Mouse (Mus musculus): ENCODE results near the gene Enc1. TPM values are rescaled to one million over a fixed set of nuclear protein-coding genes. Genes with fewer than 3 reads are reported as not detected.

Gene Enc1
- 12.0 and 15.1 TPM in 2 replicates for polyA plus RNA-seq (2015; fragmentation: Nextera tagmentation; extraction: Ambion mirVana)

DNA sequence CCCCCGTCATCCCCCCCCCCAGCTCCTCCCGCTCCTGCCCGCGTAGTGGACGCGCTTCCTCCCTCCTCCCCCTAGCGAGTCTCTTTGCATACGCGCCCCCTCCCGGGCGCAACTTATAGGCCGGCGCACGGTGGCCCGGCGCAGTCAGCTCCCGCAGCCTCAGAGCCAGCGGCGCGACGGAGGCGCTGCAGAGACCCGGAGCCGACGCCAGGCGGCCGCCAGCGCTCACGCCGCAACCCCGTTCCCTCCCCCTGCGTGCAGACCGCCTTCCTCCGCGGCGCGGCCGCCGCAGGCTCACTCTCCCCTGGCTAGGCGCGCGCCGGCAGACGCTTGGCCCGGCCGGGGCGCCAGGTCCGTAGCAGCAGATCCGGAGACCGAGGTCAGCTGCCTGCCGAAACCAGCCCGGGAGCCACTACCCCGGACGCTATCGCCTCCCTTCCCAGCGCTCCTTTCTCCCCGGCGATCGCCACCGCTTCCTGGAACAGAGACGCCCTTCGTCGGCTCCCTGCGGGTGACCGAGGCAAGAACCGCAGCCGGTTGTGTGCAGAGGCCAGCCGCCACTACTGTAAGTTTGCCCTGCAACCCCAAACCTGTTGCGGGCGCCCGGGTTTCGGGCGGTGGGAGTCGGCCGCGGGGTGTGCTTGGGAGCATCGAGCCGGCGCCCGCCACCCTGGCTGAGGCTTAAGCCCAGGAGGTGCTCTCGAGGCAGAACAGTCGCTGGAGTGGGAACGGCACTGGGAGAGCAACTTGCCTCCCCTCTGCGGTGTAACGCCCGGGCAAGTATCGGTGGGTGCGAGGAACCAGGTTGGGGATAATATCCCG is at the start of gene Enc1:
Gene Enc1 (plus strand): TSS at position 141 of the 822 bp plus-strand sequence.
- peak within 1 kb of the TSS; percentile 86 for H3K9ac ChIP-seq
- H3K4me2 ChIP-seq, result peak within 1 kb of the TSS; percentile 79
- peak within 1 kb of the TSS; percentile 93 for H3K27ac ChIP-seq
- peak; percentile 90 for ATAC-seq (replicated peaks; ENCODE audit: low FRiP score)
- peaks cover 13% of the 10 kb centered on the region for H3K36me3 ChIP-seq
- H3K4me3 ChIP-seq (replicated peaks), result peak within 1 kb of the TSS; percentile 75
- WGBS, result under 1% methylated on average over 80 of the region's 89 CpGs
- H3K9me3 ChIP-seq (replicated peaks), result no peaks in the 10 kb centered on the region
- H3K4me1 ChIP-seq, result peaks cover 72% of the 10 kb centered on the region
- H3K27me3 ChIP-seq, result no peaks in the 10 kb centered on the region

DNA sequence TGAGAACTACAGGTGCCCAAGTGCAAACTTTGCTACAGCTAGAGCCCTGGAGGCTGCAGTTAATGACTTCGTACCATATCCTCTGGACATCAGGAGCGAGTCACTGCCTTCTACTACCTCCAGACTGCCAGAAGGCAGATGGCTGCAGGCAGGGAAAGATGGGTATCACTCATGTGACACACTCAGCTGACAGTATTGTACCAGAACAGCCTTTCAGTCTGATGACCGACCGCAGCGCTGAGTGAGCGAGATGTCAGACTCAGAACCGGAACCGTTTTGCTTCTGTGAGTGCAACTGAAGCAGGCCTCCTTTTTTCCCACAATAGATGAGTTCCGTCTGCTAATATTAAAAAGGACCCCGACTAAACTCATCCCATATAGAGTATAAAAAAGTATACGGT is 48.3 kb upstream of the Enc1 start:
- no peaks in the 10 kb centered on the region for H3K36me3 ChIP-seq
- peaks cover 10% of the 10 kb centered on the region; the same call in 1 of the 2 replicates for H3K4me1 ChIP-seq
- no peak overlapping the region for H3K4me3 ChIP-seq (replicated peaks)
- WGBS, result 85% methylated on average over 11 of the region's 11 CpGs
- no peak overlapping the region for H3K27ac ChIP-seq
- no peaks in the 10 kb centered on the region for H3K27me3 ChIP-seq
- H3K9ac ChIP-seq, result no peak overlapping the region
- no peaks in the 10 kb centered on the region for H3K9me3 ChIP-seq (replicated peaks)
- ATAC-seq (replicated peaks; ENCODE audit: low FRiP score), result no peak
- H3K4me2 ChIP-seq, result no peak overlapping the region

DNA sequence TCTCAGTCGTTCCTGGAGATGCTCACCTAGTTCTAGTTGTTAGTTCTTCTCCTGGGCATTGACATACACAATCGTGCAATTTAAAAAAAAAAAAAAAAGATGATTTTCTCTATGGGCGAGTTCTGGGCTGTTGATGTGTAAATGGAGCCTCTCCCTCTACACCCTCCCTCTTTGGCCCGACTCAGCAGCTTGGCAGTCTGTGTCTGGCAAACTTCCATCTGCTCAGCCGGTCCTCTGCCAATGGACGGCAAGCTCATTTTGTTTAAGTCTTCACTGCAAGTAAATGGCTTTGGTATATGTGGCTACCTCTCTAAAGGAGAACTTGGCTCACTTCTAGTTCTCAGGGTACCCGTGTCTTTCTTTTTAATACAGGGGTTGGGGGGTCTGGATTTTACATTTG is 47.5 kb upstream of the Enc1 start:
- Histone ChIP-seq H3K36me3 (no peaks in the 10 kb centered on the region), H3K4me1 (peaks cover 13% of the 10 kb centered on the region; the same call in 1 of the 2 replicates), H3K9me3 (replicated peaks) (no peaks in the 10 kb centered on the region), H3K9ac (no peak overlapping the region), H3K27ac (no peak overlapping the region), H3K4me2 (no peak overlapping the region), H3K4me3 (replicated peaks) (no peak overlapping the region), H3K27me3 (no peaks in the 10 kb centered on the region)
- WGBS, result 68% methylated on average over 7 of the region's 7 CpGs
- no peak for ATAC-seq (replicated peaks; ENCODE audit: low FRiP score)

DNA sequence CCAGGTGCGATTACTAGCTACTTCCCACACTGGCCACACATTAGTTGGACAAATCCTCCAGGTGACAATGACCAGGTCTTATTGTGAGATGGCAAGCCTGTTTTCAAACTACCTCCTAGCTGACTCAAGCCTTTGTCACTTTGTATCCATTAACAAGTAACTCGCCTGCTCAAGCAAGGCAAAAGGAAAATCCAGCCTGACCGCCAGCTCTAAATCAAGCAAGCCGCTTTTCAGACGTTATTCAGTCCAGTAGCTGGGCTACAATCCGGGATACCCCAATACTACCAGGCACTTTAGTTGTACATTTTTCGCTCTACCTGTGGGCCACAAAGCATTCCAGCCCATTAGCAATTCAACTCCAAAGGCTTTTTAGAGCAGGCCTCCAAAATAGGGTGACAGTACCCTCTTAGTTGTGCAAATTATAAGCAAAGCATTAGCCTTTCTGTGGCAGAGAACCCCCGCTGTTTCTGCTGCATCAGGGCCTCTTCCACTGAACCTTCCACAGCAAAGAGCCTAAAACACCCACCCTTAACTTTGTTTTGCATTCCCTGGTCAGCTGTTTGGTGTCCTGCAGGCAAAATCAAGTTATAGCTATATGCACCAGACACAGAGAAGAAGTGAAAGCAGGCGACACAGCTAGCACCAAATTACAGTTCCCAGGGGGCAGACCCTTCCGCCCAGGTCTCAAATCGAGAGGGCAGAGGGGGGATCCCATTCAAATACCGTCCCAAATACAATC is 44.5 kb upstream of the Enc1 start:
- no peak for ATAC-seq (replicated peaks; ENCODE audit: low FRiP score)
- H3K4me3 ChIP-seq (replicated peaks), result no peak overlapping the region
- H3K27ac ChIP-seq, result no peak overlapping the region
- H3K36me3 ChIP-seq, result no peaks in the 10 kb centered on the region
- no peaks in the 10 kb centered on the region for H3K27me3 ChIP-seq
- H3K9me3 ChIP-seq (replicated peaks), result no peaks in the 10 kb centered on the region
- peaks cover 13% of the 10 kb centered on the region; the same call in 1 of the 2 replicates for H3K4me1 ChIP-seq
- H3K9ac ChIP-seq, result no peak overlapping the region
- WGBS, result 69% methylated on average over 12 of the region's 12 CpGs
- H3K4me2 ChIP-seq, result no peak overlapping the region

DNA sequence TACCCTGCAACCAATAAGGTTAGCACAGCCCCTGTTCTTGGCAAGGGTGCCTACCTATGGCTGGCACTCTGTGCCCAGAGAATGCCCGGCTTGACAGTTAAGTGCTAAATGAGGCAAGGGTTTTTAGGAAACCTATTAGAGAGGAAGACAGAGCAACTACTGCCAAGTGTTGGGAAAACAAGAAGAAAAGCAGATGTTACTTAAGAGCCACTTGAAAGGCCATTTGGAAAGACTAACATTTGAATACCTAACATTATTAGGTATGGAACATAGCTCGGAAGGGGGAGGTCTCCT is 44.0 kb upstream of the Enc1 start:
- no peak overlapping the region for H3K4me3 ChIP-seq (replicated peaks)
- no peaks in the 10 kb centered on the region for H3K36me3 ChIP-seq
- no peak overlapping the region for H3K9ac ChIP-seq
- 86% methylated on average over 2 of the region's 2 CpGs for WGBS
- 0 out of 2 replicates have a peak overlapping the region, but pooled peaks have one; percentile 94 for H3K4me2 ChIP-seq
- H3K27ac ChIP-seq, result no peak overlapping the region
- no peak for ATAC-seq (replicated peaks; ENCODE audit: low FRiP score)
- H3K27me3 ChIP-seq, result no peaks in the 10 kb centered on the region
- H3K4me1 ChIP-seq, result peaks cover 13% of the 10 kb centered on the region; the same call in 1 of the 2 replicates
- H3K9me3 ChIP-seq (replicated peaks), result no peaks in the 10 kb centered on the region

DNA sequence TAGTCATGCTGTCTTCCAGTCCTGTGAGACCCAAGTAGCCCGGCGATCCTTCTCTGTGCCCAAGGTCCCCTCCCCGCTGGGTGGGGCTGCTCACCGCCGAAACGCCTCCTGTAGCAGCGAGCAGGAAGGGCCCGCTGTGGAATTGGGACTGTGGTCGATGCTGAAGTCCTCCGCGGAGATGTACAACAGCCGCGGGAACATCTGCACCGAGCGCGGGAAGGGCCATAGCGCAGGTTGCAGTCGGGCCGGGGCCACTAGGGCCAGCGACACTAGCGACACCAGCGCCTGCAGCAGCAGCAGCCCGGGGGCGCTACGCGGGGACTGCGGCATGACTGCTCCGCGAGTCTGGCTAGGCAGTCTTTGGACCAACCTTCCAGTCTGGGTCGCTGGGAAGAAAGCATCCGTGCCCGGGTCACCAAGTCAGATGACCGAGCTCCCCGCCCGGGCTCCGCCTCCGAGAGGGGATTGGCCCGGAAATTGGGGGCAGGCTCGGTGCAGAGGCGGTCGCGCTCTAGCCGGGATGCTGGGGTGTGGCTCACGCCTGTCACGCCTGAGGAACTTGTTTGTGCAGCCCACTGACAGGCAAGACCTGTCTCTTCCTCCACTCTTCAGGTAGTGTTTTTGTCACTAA is 42.9 kb upstream of the Enc1 start, which contains the start of gene Hexb:
Gene Hexb (minus strand): TSS at position 426 of the 631 bp plus-strand sequence.
- under 1% methylated on average over 45 of the region's 45 CpGs for WGBS
- H3K4me3 ChIP-seq (replicated peaks), result peak within 1 kb of the TSS; percentile 64
- H3K9ac ChIP-seq, result peak within 1 kb of the TSS; percentile 64
- peaks cover 13% of the 10 kb centered on the region; the same call in 1 of the 2 replicates for H3K4me1 ChIP-seq
- no peaks in the 10 kb centered on the region for H3K36me3 ChIP-seq
- peak; percentile 97 for ATAC-seq (replicated peaks; ENCODE audit: low FRiP score)
- peak within 1 kb of the TSS; percentile 94 for H3K4me2 ChIP-seq
- H3K27ac ChIP-seq, result peak within 1 kb of the TSS; percentile 88
- no peaks in the 10 kb centered on the region for H3K27me3 ChIP-seq
- no peaks in the 10 kb centered on the region for H3K9me3 ChIP-seq (replicated peaks)

DNA sequence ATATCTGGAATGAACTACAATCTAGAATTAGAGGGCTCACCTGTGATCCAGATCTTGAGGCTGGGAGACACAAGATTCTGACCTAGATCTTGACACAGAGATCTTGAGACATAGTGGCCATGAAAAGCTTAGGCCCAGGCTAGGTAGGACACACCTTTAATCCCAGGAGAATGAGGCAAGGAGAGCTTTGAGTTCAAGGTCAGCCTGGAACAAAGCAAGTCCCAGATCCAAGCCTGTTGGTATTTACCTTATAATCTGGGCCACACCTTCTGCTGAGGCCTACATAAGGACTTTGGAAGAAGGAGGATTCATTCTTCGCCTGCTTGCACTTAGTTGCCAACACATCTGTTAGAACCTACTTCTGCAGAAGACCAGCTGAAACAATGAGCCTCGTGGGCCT is 41.8 kb upstream of the Enc1 start:
- WGBS, result 77% methylated on average over 2 of the region's 2 CpGs
- H3K36me3 ChIP-seq, result no peaks in the 10 kb centered on the region
- no peaks in the 10 kb centered on the region for H3K27me3 ChIP-seq
- H3K9ac ChIP-seq, result no peak overlapping the region
- no peak overlapping the region for H3K4me2 ChIP-seq
- ATAC-seq (replicated peaks; ENCODE audit: low FRiP score), result no peak
- peaks cover 13% of the 10 kb centered on the region; the same call in 1 of the 2 replicates for H3K4me1 ChIP-seq
- H3K27ac ChIP-seq, result no peak overlapping the region
- no peaks in the 10 kb centered on the region for H3K9me3 ChIP-seq (replicated peaks)
- no peak overlapping the region for H3K4me3 ChIP-seq (replicated peaks)

DNA sequence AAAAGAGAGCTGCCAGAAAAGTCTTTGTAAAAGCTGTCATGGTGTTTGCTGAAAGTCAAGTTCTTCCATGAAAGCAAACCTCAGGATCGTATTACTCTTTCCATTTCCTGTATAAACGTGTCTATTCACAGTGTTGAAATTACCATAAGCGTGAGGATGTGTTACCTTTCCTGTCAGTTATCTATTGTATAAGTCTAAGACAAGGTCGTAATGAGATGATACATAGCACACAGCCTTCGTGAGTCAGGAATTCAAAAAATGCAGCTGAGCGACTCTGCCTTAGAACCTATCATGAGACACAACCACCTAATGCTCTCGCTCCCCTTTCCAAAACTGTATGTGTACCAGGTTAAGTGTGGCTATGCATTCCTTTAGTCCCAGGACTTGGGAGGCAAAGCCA is 39.8 kb upstream of the Enc1 start:
- H3K4me3 ChIP-seq (replicated peaks), result no peak overlapping the region
- 53% methylated on average over 7 of the region's 7 CpGs for WGBS

DNA sequence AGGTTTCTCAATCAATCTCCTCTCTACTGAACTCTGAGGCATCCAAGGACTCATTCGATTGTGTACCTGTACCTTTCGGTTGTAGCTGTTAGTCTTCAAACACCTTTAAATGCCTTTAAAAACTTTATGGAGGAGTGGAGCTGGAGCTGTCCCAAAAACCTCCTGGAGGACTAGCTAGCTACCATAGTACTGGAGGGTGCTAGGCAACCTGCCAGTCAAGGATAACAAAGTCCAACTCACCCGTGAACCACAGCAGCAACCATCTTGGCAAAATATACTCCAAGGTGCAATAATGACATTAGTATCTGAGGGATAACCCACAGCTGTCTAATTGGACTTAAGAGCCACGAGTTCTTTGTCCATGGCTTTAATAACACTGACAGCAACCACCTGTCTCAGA is 39.0 kb upstream of the Enc1 start:
- ATAC-seq (replicated peaks; ENCODE audit: low FRiP score), result no peak
- H3K9ac ChIP-seq, result no peak overlapping the region
- no peaks in the 10 kb centered on the region for H3K9me3 ChIP-seq (replicated peaks)
- WGBS, result 72% methylated on average over 4 of the region's 4 CpGs
- no peaks in the 10 kb centered on the region for H3K27me3 ChIP-seq
- H3K4me2 ChIP-seq, result no peak overlapping the region
- no peak overlapping the region for H3K4me3 ChIP-seq (replicated peaks)
- no peak overlapping the region for H3K27ac ChIP-seq
- H3K36me3 ChIP-seq, result no peaks in the 10 kb centered on the region
- peaks cover 17% of the 10 kb centered on the region; the same call in 1 of the 2 replicates for H3K4me1 ChIP-seq

More for the DNA sequence above, 39.8 kb upstream of the Enc1 start:
- ATAC-seq (replicated peaks; ENCODE audit: low FRiP score), result no peak
- no peak overlapping the region for H3K4me2 ChIP-seq
- no peak overlapping the region for H3K9ac ChIP-seq
- no peaks in the 10 kb centered on the region for H3K9me3 ChIP-seq (replicated peaks)
- no peak overlapping the region for H3K27ac ChIP-seq
- no peaks in the 10 kb centered on the region for H3K36me3 ChIP-seq
- H3K4me1 ChIP-seq, result peaks cover 20% of the 10 kb centered on the region; the same call in 1 of the 2 replicates
- H3K27me3 ChIP-seq, result no peaks in the 10 kb centered on the region

DNA sequence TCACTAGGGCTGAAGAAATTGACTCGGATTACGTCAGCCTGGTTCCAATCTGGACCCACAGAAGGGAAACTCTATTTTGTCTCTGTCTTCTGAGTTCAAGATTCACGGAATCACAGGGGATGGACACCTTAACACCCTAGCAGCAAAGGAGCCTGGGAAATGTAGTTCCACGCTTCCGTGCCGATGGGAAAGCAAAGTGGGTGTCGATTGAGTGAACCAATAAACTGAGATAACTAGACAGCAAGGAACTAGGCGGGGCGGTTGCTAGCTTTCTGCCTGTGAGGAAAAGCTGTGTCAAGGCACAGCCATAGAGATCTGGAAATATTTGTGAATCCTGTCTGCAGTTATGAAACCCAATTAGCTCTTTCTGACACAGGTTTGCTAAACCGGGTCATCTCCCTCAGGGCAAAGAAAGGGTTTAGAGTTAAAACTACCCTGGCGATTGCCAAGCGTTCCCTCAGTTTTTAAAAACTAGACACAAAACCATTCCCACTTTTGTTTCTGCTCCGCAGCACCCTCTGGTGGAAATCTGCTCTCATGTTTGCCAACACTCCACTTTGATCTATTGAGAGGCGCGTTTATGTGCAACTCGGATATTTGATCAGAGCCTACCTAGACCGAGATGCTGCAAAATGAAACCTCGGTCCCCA is 35.7 kb upstream of the Enc1 start:
- peaks cover 12% of the 10 kb centered on the region for H3K4me1 ChIP-seq
- peak; percentile 68 for ATAC-seq (replicated peaks; ENCODE audit: low FRiP score)
- H3K4me3 ChIP-seq (replicated peaks), result peak overlapping the region; percentile 41
- WGBS, result 8% methylated on average over 18 of the region's 18 CpGs
- H3K27ac ChIP-seq, result peak overlapping the region; percentile 90
- no peak overlapping the region for H3K9ac ChIP-seq
- H3K4me2 ChIP-seq, result peak overlapping the region; percentile 68
- no peaks in the 10 kb centered on the region for H3K9me3 ChIP-seq (replicated peaks)
- no peaks in the 10 kb centered on the region for H3K27me3 ChIP-seq
- no peaks in the 10 kb centered on the region for H3K36me3 ChIP-seq

DNA sequence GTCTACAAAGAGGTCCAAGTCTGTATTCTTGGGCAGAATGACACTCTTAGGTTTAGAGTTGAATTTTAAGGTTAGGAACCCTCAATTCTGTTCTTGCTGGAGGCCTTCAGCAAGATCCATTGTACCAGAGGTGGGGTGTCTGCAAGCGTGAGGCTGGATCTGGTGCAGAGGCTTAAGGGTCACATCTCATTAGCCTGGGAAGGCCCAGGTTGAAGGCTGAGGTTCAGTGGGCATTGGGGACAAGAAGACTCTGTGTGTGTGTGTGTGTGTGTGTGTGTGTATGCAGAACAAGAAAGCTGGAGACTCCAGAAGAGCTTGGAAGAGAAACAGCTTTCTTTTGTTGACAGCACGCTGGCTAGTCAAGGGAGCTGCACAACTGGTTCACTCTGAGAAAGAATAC is 34.9 kb upstream of the Enc1 start:
- H3K27ac ChIP-seq, result no peak overlapping the region
- WGBS, result 89% methylated on average over 2 of the region's 2 CpGs
- no peak overlapping the region for H3K9ac ChIP-seq
- no peaks in the 10 kb centered on the region for H3K36me3 ChIP-seq
- H3K27me3 ChIP-seq, result no peaks in the 10 kb centered on the region
- H3K4me1 ChIP-seq, result peaks cover 12% of the 10 kb centered on the region
- no peaks in the 10 kb centered on the region; the same call in 1 of the 2 replicates for H3K9me3 ChIP-seq (replicated peaks)
- ATAC-seq (replicated peaks; ENCODE audit: low FRiP score), result no peak
- H3K4me3 ChIP-seq (replicated peaks), result no peak overlapping the region
- no peak overlapping the region for H3K4me2 ChIP-seq
